Mouse (Mus musculus): ENCODE data around the gene Fhad1. TPM values are rescaled to one million over a fixed set of nuclear protein-coding genes. Genes with fewer than 3 reads are reported as not detected.
A peak's percentile ranks its signal among the peaks of the same experiment; 100 is the strongest.

Fhad1 gene
- total RNA-seq, 1 experiment from 2014 or later = not detected

GRCm38 (mm10) chr4:141870666-141871332 is 144.1 kb downstream of the Fhad1 start:
- ATAC-seq (replicated peaks; ENCODE audit: low read depth, poor library complexity, severe bottlenecking) = no peak

- ATAC-seq (replicated peaks; ENCODE audit: low read depth, poor library complexity, severe bottlenecking) = no peak
These were observed 145.3 kb downstream of the Fhad1 start for GRCm38 (mm10) chr4:141869436-141870215.

DNA sequence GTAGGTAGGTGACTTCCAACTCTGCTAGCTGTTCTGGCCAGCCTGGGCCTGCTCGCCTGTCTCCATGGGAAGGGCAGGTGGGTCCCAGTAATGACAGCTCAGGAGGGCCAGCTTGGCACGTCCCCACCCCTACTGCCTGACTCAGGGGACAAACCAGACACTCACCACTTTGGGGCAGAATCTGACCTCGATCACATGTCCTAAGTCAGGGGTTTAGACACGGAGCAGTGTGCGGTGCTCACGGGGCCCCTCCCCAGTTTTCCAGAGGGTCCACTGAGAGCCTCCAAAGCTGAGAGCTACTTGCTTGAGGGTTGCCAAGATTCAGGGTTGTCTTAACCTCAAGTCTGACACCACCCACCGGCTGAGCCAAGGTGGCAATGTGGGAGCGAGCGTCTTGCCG is 146.8 kb downstream of the Fhad1 start:
- no peak for ATAC-seq (replicated peaks; ENCODE audit: low read depth, poor library complexity, severe bottlenecking)

DNA sequence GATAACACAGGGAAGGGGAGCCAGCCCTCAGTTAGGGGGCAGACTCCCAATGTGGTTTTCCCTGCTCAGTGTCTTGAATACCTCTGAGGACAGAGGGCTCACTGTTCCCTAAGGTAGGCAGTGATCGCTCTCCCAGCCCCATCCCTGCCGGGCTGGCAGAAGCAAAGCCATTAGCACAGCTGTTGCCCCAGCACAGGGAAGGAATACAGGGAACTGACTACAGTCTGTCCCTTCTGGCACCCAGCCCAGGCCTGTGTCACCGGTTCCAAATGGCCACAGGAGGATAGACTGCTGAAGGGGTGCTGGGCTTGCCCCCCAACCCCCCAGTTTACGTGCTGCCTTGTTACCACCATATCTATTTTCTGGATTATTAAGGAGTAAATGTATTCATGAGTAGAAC is 147.4 kb downstream of the Fhad1 start:
- ATAC-seq (replicated peaks; ENCODE audit: low read depth, poor library complexity, severe bottlenecking) = no peak

- ATAC-seq (replicated peaks; ENCODE audit: low read depth, poor library complexity, severe bottlenecking) = no peak
These were observed 147.9 kb downstream of the Fhad1 start for GRCm38 (mm10) chr4:141866933-141867490.

DNA sequence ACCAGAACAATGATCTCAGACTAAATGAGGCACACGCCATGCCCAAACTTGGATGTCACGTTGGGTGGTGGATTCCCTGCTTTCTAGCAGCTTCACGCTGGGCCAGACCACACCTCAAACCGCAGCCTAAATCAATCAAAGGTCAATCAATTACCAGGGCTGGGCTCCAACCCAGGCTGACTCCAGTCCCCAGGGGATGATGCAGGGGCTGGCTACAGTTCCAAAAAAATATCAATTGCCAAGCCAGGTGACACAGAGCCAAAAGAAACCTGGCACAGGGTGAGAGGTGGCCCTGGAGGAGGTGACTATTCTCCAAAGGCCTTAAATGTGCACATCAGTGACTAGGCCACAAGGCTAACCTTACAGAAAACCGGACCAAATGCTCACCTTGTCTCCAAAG is 149.3 kb downstream of the Fhad1 start:
- no peak for ATAC-seq (replicated peaks; ENCODE audit: low read depth, poor library complexity, severe bottlenecking)

GRCm38 (mm10) chr4:141865006-141865405 is 149.9 kb downstream of the Fhad1 start:
- ATAC-seq (replicated peaks; ENCODE audit: low read depth, poor library complexity, severe bottlenecking) = no peak

DNA sequence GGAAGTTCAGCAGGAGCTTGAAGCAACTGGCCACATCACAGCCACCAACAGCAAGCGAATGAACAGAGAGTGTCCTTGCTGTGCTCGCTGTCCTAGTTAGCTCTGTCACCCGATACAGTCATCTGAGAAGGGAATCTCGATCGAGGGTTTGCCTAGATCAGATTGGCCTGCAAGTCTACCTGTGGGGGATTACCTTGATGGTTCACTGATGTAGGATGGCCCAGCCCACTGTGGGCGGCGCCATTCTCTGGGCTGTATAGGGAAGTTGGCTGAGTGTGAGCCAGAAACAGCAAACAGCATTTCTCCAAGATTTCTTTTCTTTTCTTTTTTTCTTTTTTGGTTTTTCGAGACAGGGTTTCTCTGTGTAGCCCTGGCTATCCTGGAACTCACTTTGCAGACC is 150.4 kb downstream of the Fhad1 start:
- no peak for ATAC-seq (replicated peaks; ENCODE audit: low read depth, poor library complexity, severe bottlenecking)

DNA sequence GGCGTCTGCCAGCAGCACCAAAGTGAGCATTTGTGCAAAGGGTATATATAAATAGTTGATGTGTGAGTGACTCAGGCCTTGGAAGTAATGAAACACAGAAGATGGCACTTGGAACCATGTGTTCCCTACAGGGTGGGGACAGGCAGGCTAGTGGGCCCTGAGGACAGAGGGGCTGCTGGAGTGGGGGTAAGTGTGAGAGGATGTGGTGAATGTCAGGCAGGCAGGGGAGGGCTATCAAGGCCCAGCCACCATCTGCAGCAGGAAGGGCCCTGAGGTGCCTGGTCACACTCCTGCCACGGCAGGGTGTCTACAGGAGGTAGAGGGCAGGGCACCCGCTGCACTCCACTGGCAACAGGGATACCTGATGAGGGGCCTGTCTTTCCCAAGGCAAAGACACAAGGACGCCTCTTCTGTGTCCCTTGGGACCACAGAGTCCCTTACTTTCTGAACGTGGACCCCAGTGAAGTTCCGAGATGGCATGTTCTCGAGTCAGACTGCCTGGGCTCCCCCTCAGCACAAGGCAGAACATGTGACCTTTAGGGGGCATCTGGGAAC is 151.1 kb downstream of the Fhad1 start:
- no peak; the same call in 1 of the 2 replicates for ATAC-seq (replicated peaks; ENCODE audit: low read depth, poor library complexity, severe bottlenecking)

DNA sequence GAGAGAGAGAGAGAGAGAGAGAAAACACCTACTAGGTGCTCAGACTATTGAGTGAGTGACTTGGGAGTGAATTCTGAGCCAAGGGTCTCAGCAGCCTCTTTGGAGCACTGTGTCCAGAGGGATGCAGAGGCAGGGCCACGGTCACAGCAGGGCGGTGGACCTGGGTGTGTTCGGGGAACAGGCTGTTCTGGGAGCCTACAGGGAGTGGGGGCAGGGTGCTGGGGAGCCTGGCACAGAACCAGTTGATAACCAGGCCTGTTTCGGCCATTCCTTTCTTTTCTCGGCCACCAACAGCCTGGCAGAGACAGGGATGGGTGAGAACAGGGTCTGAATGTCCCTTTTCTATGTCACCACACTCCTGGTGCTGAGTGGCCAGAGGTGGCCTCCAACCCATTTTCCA is 152.0 kb downstream of the Fhad1 start:
- no peak for ATAC-seq (replicated peaks; ENCODE audit: low read depth, poor library complexity, severe bottlenecking)

DNA sequence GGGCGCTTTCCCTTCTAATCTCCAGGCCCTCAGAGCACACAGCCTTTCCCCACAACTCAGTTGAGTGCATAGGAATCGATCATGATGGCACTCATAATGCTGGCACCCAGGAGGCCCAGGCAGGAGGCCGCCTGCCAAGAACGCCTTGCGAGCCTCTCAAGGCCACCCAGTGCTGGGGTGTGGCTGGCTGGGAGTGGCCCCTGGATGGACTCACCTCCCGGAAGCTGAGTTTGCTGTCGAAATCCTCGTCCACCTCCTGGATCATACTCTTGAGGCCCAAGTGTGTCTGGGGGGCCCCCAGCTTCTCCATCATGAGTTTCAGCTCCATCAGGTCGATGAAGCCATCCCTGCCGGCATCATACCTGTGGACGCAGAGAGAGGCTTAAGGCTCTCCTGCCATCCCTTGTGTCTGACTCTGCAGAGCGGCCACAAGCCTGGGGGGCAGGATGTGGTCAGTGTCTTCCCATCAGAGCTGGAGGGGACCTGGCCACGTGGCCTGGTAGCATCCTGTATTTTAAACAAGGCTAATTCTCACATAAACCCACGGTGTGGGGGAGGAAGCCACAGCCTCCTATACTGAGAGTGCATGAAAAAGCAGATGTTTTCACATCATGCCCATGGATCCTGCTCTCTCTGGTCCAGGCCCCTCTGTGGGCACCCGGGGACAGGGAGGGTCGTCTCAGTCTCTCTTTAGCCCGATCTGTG is 153.1 kb downstream of the Fhad1 start:
- peak; percentile 30; the same call in 1 of the 2 replicates for ATAC-seq (replicated peaks; ENCODE audit: low read depth, poor library complexity, severe bottlenecking)

DNA sequence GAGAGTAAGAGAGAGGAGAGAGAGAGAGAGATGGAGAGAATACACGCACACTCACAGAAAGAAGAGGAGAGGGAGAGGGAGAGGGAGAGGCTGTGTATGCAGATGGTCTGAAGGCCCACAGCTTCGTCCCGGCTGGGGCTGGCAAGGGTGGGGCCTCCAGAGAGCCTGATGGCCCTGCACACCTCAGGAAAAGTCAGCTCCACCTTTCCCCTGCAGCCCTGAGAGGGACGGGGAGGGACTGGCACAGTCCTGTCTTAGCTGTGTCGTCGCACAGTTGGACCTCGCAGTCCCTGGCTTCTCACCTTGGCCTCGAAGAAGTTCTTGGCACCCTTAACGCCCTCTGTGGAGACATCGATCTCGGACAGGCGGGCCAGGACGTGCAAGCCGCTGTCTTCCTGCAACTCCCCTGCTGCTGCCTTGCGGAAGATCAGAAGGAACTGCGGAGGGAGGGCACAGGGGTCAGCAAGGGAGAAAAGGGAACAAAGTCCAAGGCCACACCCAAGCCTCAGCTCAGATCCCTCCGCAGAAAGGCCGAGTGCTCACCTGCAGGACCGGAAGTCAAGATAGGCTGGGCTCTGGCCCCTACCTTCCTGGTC is 154.5 kb downstream of the Fhad1 start:
- ATAC-seq (replicated peaks; ENCODE audit: low read depth, poor library complexity, severe bottlenecking) = no peak

DNA sequence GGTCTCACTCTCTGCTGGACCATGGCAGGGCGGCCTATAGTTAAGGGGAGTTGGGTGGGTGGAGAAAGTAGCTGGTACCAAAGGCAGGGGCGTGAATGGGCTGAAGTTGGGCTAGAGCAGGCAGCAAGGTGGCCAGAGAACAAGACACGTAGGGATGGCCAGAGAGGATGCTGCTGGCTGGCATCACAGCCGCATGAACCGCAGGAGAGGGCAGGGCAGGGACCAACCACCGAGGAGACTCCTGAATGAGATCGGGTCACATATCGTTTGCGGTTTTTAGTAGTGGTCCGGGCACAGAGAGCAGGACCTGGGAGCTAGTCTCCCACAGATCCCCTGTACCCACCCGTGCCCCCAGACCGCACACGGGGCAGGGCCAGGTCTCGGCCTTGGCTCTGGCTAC is 155.5 kb downstream of the Fhad1 start:
- no peak for ATAC-seq (replicated peaks; ENCODE audit: low read depth, poor library complexity, severe bottlenecking)

DNA sequence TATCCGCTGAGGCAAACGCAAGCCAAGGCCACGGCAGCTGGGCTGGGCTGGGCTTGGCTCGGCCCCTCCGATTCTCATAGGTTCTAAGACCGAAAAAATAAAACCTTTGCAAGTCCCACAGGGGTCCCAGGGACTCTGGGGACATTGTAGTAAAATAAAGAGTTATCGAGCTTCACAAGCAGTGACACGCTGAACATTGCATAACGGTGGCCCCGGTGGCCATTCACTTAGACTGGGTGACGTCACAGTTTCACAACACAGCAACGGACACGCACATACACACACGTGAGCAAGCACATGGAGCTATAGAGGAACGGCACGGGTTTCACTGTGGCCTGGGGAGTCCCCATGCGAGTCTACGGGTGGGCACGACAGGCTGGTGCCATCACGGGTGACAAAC is 156.4 kb downstream of the Fhad1 start:
- ATAC-seq (replicated peaks; ENCODE audit: low read depth, poor library complexity, severe bottlenecking) = no peak

GRCm38 (mm10) chr4:141857422-141857930 is 157.4 kb downstream of the Fhad1 start:
- peak; percentile 68 for ATAC-seq (replicated peaks; ENCODE audit: low read depth, poor library complexity, severe bottlenecking)

DNA sequence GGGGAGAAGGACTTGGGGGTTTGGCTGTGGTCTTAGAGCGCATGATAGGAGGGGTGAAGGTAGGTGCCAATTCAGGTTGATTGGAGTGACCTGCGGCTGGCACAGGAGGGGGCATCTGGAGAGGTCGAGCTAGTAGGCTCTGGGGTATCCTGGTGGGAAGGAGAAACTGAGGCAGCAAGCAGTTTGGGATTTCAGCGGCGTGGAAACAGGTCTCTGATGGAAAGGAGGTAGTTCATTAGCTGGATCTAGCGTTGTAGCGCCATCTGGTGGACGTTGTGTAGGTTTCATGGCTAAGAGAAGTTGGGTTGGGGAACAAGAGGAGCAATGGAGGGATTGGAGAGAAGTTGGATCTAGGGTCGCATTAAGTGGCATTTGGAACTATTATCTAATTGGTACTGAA is 161.4 kb downstream of the Fhad1 start:
- peak; percentile 47; the same call in 1 of the 2 replicates for ATAC-seq (replicated peaks; ENCODE audit: low read depth, poor library complexity, severe bottlenecking)

- ATAC-seq (replicated peaks; ENCODE audit: low read depth, poor library complexity, severe bottlenecking) = no peak
These were observed 168.9 kb downstream of the Fhad1 start, which contains the start of gene Ctrc for GRCm38 (mm10) chr4:141845999-141846398. TSS of gene Ctrc (minus strand) at chr4:141846359.
